Mouse (Mus musculus): ENCODE measurements around the gene Lmo4. TPM values are rescaled to one million over a fixed set of nuclear protein-coding genes. Genes with fewer than 3 reads are reported as not detected.

Lmo4 gene
- polyA plus RNA-seq, 1 experiment from 2014 or later = 53.2 TPM

DNA sequence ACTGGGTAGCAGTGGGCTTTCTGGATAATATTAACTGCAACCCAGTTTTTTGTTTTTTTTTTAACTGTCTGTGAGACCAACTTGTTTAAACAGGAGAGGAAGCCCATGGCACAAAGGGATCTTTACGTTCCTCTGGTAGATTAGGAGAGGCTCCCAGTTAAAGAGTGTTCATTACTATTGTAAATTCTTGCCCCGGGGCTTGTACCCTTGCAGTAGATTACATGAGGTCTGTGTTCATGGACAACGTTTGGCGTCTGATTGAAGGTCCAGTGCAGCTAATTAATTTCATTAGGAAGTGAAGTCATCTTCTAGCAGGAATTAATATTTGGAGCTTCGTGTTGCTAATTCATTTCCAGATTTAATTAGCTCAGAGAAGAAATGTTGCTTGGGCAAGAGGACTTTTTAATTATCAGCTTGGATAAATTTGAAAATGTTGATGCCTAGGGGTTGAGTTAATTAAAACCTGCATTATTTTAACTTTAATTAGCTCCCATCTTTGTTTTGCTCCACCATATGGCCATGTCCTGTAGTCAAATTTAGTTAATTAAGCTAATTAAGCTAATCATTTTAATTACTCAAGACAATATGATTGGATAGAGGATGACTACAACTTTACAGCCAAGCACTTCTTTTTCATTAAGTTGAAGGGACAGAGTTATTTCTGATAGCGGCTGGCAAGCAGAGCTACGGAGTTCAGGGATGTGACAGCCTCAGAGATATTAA lies 31.0 kb downstream of the Lmo4 start:
- 72% methylated on average over 7 of the region's 7 CpGs for WGBS
- TF ChIP-seq CTCF (IDR thresholded peaks at IDR 0.05; ENCODE audit: low read depth) = no peak
- no peak overlapping the region for H3K9ac ChIP-seq (ENCODE audit: low read depth, low read length)
- no peak for DNase-seq (ENCODE audit: low spot score)
- no peak overlapping the region for H3K27ac ChIP-seq
- H3K27me3 ChIP-seq (ENCODE audit: insufficient read depth, low read length) = no peaks in the 10 kb centered on the region
- no peaks in the 10 kb centered on the region for H3K4me1 ChIP-seq (replicated peaks; ENCODE audit: insufficient read depth, low read length)
- no peaks in the 10 kb centered on the region for H3K9me3 ChIP-seq (replicated peaks; ENCODE audit: low read length)
- no peak for ATAC-seq (replicated peaks; ENCODE audit: low FRiP score, low read depth)
- H3K4me3 ChIP-seq (replicated peaks; ENCODE audit: low read depth, low read length) = no peak overlapping the region
- H3K4me2 ChIP-seq (ENCODE audit: low read length) = no peak overlapping the region
- H3K36me3 ChIP-seq (ENCODE audit: insufficient read depth, low read length) = no peaks in the 10 kb centered on the region

DNA sequence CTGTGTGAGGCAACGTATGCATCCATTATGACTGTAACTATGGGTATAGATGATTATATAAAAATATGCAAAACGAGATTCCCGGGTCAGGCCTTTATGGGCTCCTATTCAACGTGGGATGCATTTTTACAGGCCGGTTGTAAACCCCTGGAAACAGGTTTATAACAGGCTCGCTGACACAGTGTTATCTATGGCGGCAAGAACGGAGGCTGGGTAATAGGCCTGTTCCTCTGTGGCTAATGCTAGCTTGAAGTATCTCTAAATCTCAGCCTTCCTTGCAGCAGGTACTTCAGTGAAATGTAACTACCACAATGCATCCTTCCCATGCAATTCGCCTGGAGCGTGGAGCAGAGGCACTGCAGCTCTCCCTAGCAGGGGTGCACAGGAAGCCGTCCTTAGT lies 31.9 kb downstream of the Lmo4 start:
- no peak for TF ChIP-seq CTCF (IDR thresholded peaks at IDR 0.05; ENCODE audit: low read depth)
- 74% methylated on average over 11 of the region's 11 CpGs for WGBS

DNA sequence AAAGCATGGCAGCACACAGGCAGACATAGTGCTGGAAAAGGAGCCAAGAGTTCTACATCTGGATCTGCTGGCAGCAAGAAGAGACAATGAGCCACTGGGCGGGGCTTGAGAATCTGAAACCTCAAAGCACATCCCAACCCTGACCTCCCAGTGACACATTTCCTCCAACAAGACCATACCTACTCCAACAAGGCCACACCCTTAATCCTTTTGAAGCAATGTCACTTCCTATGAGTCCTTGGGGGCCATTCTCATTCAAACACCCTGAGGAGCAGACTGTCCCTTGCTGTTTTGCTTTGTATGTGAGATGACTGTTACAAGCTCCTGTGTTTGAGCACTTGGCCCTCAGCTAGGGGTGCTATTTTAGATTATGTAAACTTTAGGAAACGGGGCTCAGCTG lies 33.3 kb downstream of the Lmo4 start:
- TF ChIP-seq CTCF (IDR thresholded peaks at IDR 0.05; ENCODE audit: low read depth) = no peak
- Histone ChIP-seq H3K9me3 (replicated peaks; ENCODE audit: low read length) (no peaks in the 10 kb centered on the region), H3K27me3 (ENCODE audit: insufficient read depth, low read length) (no peaks in the 10 kb centered on the region), H3K9ac (ENCODE audit: low read depth, low read length) (no peak overlapping the region), H3K4me3 (replicated peaks; ENCODE audit: low read depth, low read length) (no peak overlapping the region), H3K4me2 (ENCODE audit: low read length) (no peak overlapping the region), H3K27ac (no peak overlapping the region), H3K36me3 (ENCODE audit: insufficient read depth, low read length) (no peaks in the 10 kb centered on the region), H3K4me1 (replicated peaks; ENCODE audit: insufficient read depth, low read length) (no peaks in the 10 kb centered on the region)
- WGBS = 74% methylated on average over 2 of the region's 2 CpGs
- ATAC-seq (replicated peaks; ENCODE audit: low FRiP score, low read depth) (no peak), DNase-seq (ENCODE audit: low spot score) (no peak)

More for the DNA sequence above, 31.9 kb downstream of the Lmo4 start:
- H3K27ac ChIP-seq = no peak overlapping the region
- H3K4me3 ChIP-seq (replicated peaks; ENCODE audit: low read depth, low read length) = no peak overlapping the region
- no peaks in the 10 kb centered on the region for H3K36me3 ChIP-seq (ENCODE audit: insufficient read depth, low read length)
- H3K4me1 ChIP-seq (replicated peaks; ENCODE audit: insufficient read depth, low read length) = no peaks in the 10 kb centered on the region
- DNase-seq (ENCODE audit: low spot score) = no peak
- no peaks in the 10 kb centered on the region for H3K27me3 ChIP-seq (ENCODE audit: insufficient read depth, low read length)
- H3K9me3 ChIP-seq (replicated peaks; ENCODE audit: low read length) = no peaks in the 10 kb centered on the region
- H3K9ac ChIP-seq (ENCODE audit: low read depth, low read length) = no peak overlapping the region
- H3K4me2 ChIP-seq (ENCODE audit: low read length) = no peak overlapping the region
- ATAC-seq (replicated peaks; ENCODE audit: low FRiP score, low read depth) = no peak

DNA sequence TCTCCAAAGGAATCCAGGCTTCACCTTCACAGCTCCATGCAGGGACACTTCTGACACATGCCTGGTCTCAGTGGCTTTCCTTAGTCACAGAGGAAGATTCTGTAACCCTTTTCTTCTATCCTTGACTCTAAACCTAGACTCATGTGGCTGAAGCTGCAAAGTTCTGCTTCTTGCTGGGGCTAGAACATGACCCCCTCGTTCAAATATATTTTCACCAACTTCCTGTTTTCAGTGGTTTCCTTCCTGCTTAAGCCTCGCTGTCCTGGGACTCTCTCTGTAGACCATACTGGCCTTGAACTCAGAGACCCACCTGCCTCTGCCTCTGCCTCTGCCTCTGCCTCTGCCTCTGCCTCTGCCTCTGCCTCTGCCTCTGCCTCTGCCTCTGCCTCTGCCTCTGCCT lies 34.5 kb downstream of the Lmo4 start:
- H3K9me3 ChIP-seq (replicated peaks; ENCODE audit: low read length) = no peaks in the 10 kb centered on the region
- no peak overlapping the region for H3K4me3 ChIP-seq (replicated peaks; ENCODE audit: low read depth, low read length)
- no peak for DNase-seq (ENCODE audit: low spot score)
- no peak overlapping the region for H3K4me2 ChIP-seq (ENCODE audit: low read length)
- no peaks in the 10 kb centered on the region for H3K36me3 ChIP-seq (ENCODE audit: insufficient read depth, low read length)
- no peak overlapping the region for H3K27ac ChIP-seq
- TF ChIP-seq CTCF (IDR thresholded peaks at IDR 0.05; ENCODE audit: low read depth) = no peak
- H3K9ac ChIP-seq (ENCODE audit: low read depth, low read length) = no peak overlapping the region
- no peaks in the 10 kb centered on the region for H3K27me3 ChIP-seq (ENCODE audit: insufficient read depth, low read length)
- H3K4me1 ChIP-seq (replicated peaks; ENCODE audit: insufficient read depth, low read length) = no peaks in the 10 kb centered on the region
- WGBS = 84% methylated on average over 2 of the region's 2 CpGs
- ATAC-seq (replicated peaks; ENCODE audit: low FRiP score, low read depth) = no peak

DNA sequence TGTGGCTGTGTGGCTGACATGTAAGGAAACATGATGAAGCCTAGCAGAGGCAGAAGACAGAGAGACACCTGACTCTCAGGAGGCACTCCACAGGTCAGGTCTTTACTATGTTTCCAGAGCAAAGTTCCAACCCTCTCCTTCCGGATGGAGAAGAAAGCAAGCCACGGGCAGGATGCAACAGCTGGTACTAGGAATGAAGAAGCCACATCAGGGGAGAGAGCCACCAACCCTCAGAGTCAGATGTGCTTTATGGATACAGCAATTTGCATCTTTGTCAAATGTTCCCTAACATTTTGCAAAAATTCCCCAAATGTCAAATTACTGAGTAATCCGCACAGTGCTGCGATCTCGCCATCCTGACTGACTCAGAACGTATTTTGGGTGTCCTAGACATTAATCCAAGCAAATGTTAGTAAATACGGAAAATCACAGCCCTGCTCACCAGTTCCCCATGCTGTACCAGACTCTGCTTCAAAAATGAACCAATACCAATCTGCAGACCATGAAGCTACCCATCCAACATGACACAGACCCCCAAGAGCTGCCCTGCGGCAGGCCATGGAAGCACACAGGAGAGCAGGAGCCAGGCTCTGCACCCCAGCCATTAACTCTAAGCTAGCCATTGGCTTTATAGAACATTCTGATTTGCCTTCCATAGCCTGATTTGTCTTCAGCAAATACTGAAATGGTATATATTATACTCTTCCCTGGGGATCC lies 38.4 kb downstream of the Lmo4 start:
- H3K27me3 ChIP-seq (ENCODE audit: insufficient read depth, low read length) = no peaks in the 10 kb centered on the region
- H3K4me3 ChIP-seq (replicated peaks; ENCODE audit: low read depth, low read length) = no peak overlapping the region
- no peak for DNase-seq (ENCODE audit: low spot score)
- ATAC-seq (replicated peaks; ENCODE audit: low FRiP score, low read depth) = no peak
- TF ChIP-seq CTCF (IDR thresholded peaks at IDR 0.05; ENCODE audit: low read depth) = no peak
- peaks cover 5% of the 10 kb centered on the region for H3K4me1 ChIP-seq (replicated peaks; ENCODE audit: insufficient read depth, low read length)
- H3K9ac ChIP-seq (ENCODE audit: low read depth, low read length) = no peak overlapping the region
- no peaks in the 10 kb centered on the region for H3K36me3 ChIP-seq (ENCODE audit: insufficient read depth, low read length)
- no peaks in the 10 kb centered on the region for H3K9me3 ChIP-seq (replicated peaks; ENCODE audit: low read length)
- H3K27ac ChIP-seq = no peak overlapping the region
- WGBS = 88% methylated on average over 8 of the region's 8 CpGs
- no peak overlapping the region for H3K4me2 ChIP-seq (ENCODE audit: low read length)

DNA sequence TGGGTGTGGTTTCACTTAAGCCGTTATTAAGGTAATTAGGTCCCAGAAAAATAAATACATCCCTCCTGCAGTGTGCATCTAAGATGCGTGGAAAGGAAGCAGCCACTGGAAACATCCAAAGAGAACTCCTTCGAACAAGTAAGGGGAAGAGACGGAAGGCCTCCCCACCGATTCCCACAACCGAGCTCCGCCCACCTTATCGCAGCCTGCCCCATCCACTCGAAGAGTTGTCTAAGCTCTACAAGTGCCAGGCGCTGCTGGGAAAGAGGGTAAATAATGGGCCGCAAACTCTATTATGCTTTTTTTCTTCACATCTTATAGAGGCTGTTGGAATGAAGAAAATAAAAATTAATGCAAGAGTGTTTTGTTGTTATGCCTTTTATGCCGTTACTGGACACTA lies 39.6 kb downstream of the Lmo4 start:
- no peak for ATAC-seq (replicated peaks; ENCODE audit: low FRiP score, low read depth)

More for the DNA sequence above, 39.6 kb downstream of the Lmo4 start:
- no peak for TF ChIP-seq CTCF (IDR thresholded peaks at IDR 0.05; ENCODE audit: low read depth)
- no peaks in the 10 kb centered on the region for H3K27me3 ChIP-seq (ENCODE audit: insufficient read depth, low read length)
- no peak overlapping the region for H3K4me3 ChIP-seq (replicated peaks; ENCODE audit: low read depth, low read length)
- H3K9ac ChIP-seq (ENCODE audit: low read depth, low read length) = no peak overlapping the region
- no peak overlapping the region for H3K4me2 ChIP-seq (ENCODE audit: low read length)
- no peaks in the 10 kb centered on the region for H3K36me3 ChIP-seq (ENCODE audit: insufficient read depth, low read length)
- H3K27ac ChIP-seq = no peak overlapping the region
- peaks cover 5% of the 10 kb centered on the region for H3K4me1 ChIP-seq (replicated peaks; ENCODE audit: insufficient read depth, low read length)
- no peaks in the 10 kb centered on the region for H3K9me3 ChIP-seq (replicated peaks; ENCODE audit: low read length)
- no peak for DNase-seq (ENCODE audit: low spot score)
- 86% methylated on average over 12 of the region's 12 CpGs for WGBS

All from kidney, postnatal 0 days (tissue).